Mouse (Mus musculus) stomach, postnatal 0 days (tissue): Measurements from ENCODE around the gene Elp5.

Source experiments
- CTCF ChIP-seq: IDR thresholded peaks from 2 replicates; pipeline ENCODE4 v1.5.1; 2016; ENCODE audit warnings: antibody characterized with exemption, low read depth, mild to moderate bottlenecking, moderate library complexity
- EP300 ChIP-seq: optimal IDR thresholded peaks from 2 replicates; pipeline ENCODE3; 2016; ENCODE audit warnings: antibody characterized with exemption

DNA sequence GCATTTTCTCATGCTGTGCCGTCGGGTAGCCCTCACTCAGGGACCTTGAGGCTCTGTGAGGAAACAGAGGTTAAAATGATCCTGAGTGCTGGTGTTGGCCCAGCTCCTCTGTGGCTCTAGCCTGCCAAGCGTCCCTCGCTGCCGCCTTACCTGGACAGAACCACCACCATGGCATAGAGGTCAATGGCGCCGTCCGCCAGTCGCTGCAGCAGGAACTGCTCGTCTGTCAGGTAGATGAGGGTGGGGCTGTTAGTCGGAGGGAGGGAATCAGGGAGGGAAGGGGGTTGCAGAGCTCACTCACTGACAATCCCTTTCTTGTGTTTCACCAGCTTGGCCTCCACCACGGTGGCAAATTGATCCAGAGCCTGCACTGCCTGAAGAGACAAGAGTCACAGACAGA is 28.2 kb upstream of the Elp5 start:
- TF ChIP-seq CTCF (no peak), EP300 (no peak)
